Mouse (Mus musculus) E14TG2a.4 (cell line): ENCODE measurements around the gene Lcorl.

Source experiments
- H3K27me3 ChIP-seq: 2 replicates; pipeline ENCODE4 v1.6.1; 2014; ENCODE audit warnings: low read length, control low read depth; ENCODE audit not compliant: insufficient read depth
- H3K36me3 ChIP-seq: 2 replicates; pipeline ENCODE4 v1.6.1; 2014; ENCODE audit warnings: low read length, control low read depth; ENCODE audit not compliant: insufficient read depth
- H3K4me1 ChIP-seq: replicated peaks from 2 replicates; pipeline ENCODE4 v1.6.1; 2014; ENCODE audit warnings: low read depth, low read length, control low read depth
- H3K4me3 ChIP-seq: replicated peaks from 2 replicates; pipeline ENCODE4 v1.5.1; 2014; ENCODE audit warnings: mild to moderate bottlenecking, low read length
- H3K9me3 ChIP-seq: 2 replicates; pipeline ENCODE4 v1.6.1; 2014; ENCODE audit warnings: low read length, control low read depth
- CTCF ChIP-seq: conservative IDR thresholded peaks from 2 replicates; pipeline ENCODE4 v1.5.1; 2014; ENCODE audit warnings: low read length
- NANOG ChIP-seq: IDR thresholded peaks from 2 replicates; pipeline ENCODE4 v1.6.1; 2014; ENCODE audit warnings: borderline replicate concordance, low read length, mixed read lengths
- POU5F1 ChIP-seq: IDR thresholded peaks from 2 replicates; pipeline ENCODE4 v1.6.1; 2014; ENCODE audit warnings: low read length, borderline replicate concordance

Lcorl gene

GRCm38 (mm10) chr5:45858368-45858767, 953 bp upstream of the Lcorl start:
- Histone ChIP-seq H3K9me3 (no peaks in the 10 kb centered on the region), H3K4me1 (peaks cover 13% of the 10 kb centered on the region), H3K36me3 (no peaks in the 10 kb centered on the region), H3K4me3 (peak overlapping the region; percentile 95), H3K27me3 (peaks cover 6% of the 10 kb centered on the region; the same call in 1 of the 2 replicates)
- no peak for TF ChIP-seq CTCF
- TF ChIP-seq POU5F1 = no peak
- TF ChIP-seq NANOG = no peak

DNA sequence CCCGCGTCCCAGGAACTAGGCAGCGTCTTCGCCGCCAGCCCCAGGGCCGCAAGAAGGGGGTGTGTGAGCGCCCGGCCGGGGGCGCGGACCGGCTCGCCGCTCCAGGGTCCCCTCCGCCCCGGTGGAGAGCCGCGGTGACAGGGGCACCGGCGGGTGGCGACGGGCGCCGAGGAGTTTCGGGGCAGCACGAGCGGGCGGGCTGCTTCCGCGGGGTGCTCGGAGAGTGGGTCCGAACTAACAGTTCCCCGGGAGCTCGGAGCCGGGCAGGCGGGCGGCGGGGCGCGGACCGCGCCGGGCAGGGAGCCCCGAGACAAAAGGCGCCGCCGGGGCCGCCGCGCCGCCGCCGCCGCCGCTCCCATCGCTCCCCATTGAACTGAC, 550 bp downstream of the Lcorl start:
- Histone ChIP-seq H3K9me3 (no peaks in the 10 kb centered on the region), H3K4me3 (peak overlapping the region; percentile 95), H3K36me3 (no peaks in the 10 kb centered on the region), H3K4me1 (peaks cover 13% of the 10 kb centered on the region), H3K27me3 (peaks cover 6% of the 10 kb centered on the region; the same call in 1 of the 2 replicates)
- TF ChIP-seq POU5F1 = no peak
- TF ChIP-seq CTCF = no peak
- TF ChIP-seq NANOG = no peak

DNA sequence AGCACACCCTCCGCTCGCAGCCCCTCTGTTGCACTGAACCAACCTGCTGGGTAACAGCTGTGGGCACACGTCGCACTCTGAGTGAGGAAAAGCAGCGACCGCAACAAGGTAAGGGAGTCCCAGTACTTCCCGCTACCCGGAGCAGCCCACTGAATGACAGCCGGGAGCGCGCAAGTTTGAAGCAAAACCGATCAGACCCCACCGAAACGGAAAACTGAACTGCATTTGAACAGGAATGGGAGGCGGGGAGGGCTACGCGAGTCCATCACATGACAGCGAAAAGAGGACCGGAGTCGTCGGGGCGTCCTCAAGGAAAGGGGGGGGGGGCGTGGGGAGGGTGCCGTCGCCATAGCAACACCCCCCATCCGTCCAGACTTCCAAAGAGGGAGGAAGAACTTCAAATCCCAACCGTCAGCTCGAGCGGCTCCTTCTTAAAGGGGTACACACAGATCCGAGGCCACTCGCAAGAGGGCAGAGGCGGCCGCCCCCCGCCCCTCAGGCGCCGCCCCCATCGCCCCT, 1.1 kb downstream of the Lcorl start:
- peaks cover 6% of the 10 kb centered on the region; the same call in 1 of the 2 replicates for H3K27me3 ChIP-seq
- H3K36me3 ChIP-seq = no peaks in the 10 kb centered on the region
- peaks cover 13% of the 10 kb centered on the region for H3K4me1 ChIP-seq
- TF ChIP-seq NANOG = no peak
- no peak for TF ChIP-seq CTCF
- TF ChIP-seq POU5F1 = no peak
- H3K9me3 ChIP-seq = no peaks in the 10 kb centered on the region
- peak overlapping the region; percentile 95 for H3K4me3 ChIP-seq

DNA sequence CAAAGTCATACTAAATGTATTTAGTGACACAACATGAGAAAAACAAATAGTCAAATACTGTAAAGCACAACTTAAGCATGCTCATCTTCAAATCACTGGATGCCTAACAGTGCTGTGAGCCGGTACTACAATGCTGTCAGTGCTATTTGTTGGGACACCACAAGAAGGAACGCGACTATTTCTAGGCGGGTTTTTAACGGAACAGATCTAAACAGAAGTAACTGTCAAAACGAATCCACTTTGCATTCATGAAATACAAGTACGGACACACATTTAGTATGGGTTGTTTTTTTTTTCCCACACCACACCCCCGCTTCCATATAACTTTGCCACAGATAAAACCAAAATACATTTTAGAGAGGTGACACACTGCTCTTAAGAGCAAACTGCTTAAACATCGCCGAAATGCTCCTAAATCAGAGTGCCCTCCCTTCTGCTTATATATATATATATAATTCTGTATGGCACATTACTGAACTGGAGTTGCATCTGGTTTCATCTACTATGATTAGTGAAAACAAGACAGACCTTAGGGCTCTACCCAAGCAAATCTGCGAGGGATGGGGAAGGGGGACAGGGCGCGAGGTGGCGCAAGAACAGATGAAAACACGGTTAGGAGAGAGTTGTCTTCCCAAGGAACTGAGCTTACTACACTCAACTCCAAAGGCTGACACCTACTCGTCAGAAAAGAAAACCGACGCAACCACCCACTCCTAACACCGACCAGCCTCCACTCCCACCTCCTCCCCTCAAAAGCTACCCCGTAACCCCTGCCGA, 1.7 kb downstream of the Lcorl start:
- Histone ChIP-seq H3K27me3 (peaks cover 6% of the 10 kb centered on the region; the same call in 1 of the 2 replicates), H3K4me3 (peak overlapping the region; percentile 95), H3K4me1 (peaks cover 13% of the 10 kb centered on the region), H3K36me3 (no peaks in the 10 kb centered on the region), H3K9me3 (no peaks in the 10 kb centered on the region)
- TF ChIP-seq CTCF (no peak), NANOG (no peak), POU5F1 (no peak)

DNA sequence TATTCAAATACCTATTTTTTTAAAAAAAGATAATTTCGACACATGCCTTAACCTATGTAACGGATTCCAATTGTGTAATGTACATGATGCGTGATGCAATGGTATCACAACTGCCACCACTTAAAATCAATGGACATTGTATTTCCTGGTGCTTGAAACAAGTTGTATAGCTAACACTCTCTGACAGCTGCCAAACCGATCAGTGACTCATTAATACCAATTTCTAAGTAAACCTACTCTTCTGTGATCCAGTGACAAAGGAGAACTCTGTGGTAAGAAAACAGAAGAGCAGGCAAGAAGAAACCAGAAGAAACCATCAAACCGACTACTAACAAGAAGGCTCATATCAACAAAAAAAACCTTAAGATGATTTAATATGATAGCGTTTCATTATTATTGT, 12.7 kb downstream of the Lcorl start:
- H3K9me3 ChIP-seq = peaks cover 5% of the 10 kb centered on the region; the same call in 1 of the 2 replicates
- no peaks in the 10 kb centered on the region for H3K27me3 ChIP-seq
- TF ChIP-seq POU5F1 (no peak), NANOG (no peak), CTCF (no peak)

DNA sequence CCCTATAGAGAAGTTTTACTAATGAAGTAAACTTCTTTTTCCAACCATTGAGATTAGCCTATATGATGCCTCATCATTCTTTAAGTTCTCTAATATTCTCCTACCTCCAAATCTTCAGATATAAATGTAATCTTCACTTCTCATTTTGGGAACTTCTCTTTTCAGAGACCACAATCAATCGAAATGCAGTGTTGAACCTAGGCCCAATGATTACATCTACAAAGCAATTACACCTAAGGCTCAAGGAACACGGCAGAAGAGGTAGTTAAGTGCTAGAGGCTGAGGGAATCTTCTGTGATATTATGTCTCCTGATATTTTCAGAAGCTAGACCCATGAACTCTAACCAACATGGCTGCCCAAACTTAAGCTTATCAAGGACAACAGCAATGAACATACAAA, 22.3 kb downstream of the Lcorl start:
- Histone ChIP-seq H3K36me3 (no peaks in the 10 kb centered on the region), H3K4me3 (no peak overlapping the region)

More for the DNA sequence above, 12.7 kb downstream of the Lcorl start:
- Histone ChIP-seq H3K36me3 (no peaks in the 10 kb centered on the region), H3K4me1 (no peaks in the 10 kb centered on the region), H3K4me3 (no peak overlapping the region)

GRCm38 (mm10) chr5:45811527-45811926, 45.9 kb downstream of the Lcorl start:
- TF ChIP-seq CTCF (no peak), NANOG (no peak), POU5F1 (no peak)
- Histone ChIP-seq H3K27me3 (no peaks in the 10 kb centered on the region), H3K4me3 (no peak overlapping the region), H3K36me3 (no peaks in the 10 kb centered on the region), H3K9me3 (peaks cover 58% of the 10 kb centered on the region), H3K4me1 (no peaks in the 10 kb centered on the region)

More for the DNA sequence above, 22.3 kb downstream of the Lcorl start:
- H3K9me3 ChIP-seq = peaks cover 9% of the 10 kb centered on the region
- H3K4me1 ChIP-seq = peaks cover 16% of the 10 kb centered on the region
- TF ChIP-seq POU5F1 = no peak
- no peaks in the 10 kb centered on the region for H3K27me3 ChIP-seq

DNA sequence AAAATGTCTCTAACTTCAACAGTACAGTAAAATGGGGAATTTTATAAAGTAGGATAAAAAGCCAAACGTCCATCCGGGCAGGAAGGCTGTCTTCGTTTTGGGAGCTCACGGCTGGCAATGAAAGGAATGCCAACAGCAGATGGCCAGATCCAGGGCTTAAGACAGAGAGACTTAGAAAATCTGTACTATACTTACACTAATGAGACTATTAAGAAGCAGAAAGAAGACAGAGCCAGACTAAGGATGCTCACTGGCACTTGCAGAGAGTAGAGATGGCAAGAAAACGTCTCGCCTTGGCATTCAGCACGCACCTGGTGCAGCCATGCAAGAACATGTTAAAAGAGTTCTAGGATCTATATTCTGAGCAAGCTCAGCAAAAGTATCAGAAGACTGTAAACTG, 65.6 kb downstream of the Lcorl start:
- Histone ChIP-seq H3K36me3 (0 out of 2 replicates have a peak, but pooled peaks cover 4% of the 10 kb centered on the region), H3K4me3 (no peak overlapping the region), H3K4me1 (0 out of 2 replicates have a peak, but pooled peaks cover 3% of the 10 kb centered on the region), H3K27me3 (no peaks in the 10 kb centered on the region), H3K9me3 (peaks cover 5% of the 10 kb centered on the region; the same call in 1 of the 2 replicates)
- no peak for TF ChIP-seq POU5F1
- no peak for TF ChIP-seq NANOG
- no peak for TF ChIP-seq CTCF

DNA sequence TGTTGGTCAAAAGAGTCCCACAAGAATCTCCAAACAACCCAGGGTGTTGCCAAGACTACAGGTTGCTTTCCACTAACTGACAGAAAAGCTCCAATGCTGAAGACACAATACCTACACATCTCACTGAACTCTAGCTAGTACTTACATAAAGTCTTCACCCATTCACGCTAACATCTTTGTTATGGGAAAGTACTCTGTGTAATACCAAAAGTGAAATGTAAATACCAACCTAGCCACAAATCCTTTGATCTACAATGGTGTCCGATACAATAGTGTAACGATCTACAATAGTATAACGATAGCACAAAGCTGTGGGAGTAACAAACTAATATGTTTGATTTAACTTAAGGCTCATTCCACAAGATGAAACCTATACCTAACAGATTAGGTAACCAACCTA, 67.2 kb downstream of the Lcorl start:
- 0 out of 2 replicates have a peak, but pooled peaks cover 4% of the 10 kb centered on the region for H3K36me3 ChIP-seq
- H3K27me3 ChIP-seq = no peaks in the 10 kb centered on the region
- no peak for TF ChIP-seq NANOG
- TF ChIP-seq POU5F1 = no peak
- TF ChIP-seq CTCF = no peak
- 0 out of 2 replicates have a peak, but pooled peaks cover 3% of the 10 kb centered on the region for H3K4me1 ChIP-seq
- H3K4me3 ChIP-seq = no peak overlapping the region
- peaks cover 5% of the 10 kb centered on the region; the same call in 1 of the 2 replicates for H3K9me3 ChIP-seq
